Mouse (Mus musculus) heart, adult 11 months (tissue): ENCODE measurements around the gene Olfr566.

ENCODE experiments used
- DNase-seq: peaks from one replicate; pipeline ENCODE4 v3.0.0; 2022

Gene Olfr566

DNA sequence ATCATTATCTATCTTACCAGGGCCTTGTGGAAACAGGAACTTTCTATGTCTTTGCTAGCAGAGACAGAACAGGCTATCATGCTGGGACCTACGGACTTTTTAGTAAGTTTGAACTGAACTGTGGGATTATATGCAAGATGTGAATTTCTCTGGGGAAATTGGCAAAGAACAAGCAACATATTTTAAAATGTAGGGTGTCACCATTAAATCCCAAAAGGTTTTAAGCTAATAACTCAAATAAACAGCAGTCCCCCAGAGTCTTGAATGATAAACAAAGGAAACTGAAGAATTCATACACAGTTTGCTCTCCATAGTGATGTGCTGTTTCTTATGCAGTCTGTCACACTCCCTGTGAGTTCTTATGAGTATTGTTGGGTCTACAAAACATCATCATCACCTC lies at the start of gene Olfr566:
Gene Olfr566, minus strand, starts transcription at position 101 of the 400 bp plus-strand sequence.
- DNase-seq: no peak

DNA sequence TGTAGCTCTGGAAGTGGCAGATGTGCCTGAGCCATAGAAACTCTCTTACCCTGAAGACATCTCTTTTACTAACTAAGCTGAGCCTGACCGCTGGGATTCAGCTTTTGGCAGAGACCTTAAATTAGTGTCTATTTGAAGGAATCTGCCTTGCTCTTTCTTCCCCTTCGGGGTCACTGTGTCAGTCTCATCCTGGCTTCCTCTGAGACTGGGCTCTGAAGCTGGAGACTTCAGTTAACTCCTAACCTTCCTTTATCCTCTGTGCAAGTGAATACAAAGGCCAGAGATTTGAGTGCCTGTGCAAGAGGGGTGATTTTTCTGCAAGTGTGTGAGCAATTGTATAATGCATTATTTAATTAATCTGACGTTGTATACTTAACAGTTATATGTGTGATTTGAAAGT lies 32.2 kb upstream of the Olfr566 start, which contains the start of gene Olfr569:
Gene Olfr569, minus strand, starts transcription at position 101 of the 400 bp plus-strand sequence.
- no peak for DNase-seq

DNA sequence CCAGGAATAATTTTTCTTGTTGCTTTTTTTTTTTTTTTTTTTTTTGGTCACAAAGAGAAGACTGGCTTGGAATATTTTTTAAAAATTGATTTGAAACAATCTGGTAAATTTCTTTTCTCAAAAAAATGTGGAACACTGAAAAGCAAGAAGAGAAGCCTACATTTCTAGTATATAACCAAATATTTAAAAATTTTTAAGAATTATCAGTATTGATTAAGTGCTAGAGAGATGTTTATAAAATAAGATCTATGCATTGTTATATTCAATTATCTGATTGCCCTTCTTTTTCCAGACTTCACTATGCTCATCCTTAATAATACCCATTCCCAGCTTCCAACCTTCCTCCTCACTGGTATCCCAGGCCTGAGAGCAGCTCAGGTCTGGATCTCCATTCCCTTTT lies 18.3 kb upstream of the Olfr566 start, which contains the start of gene Olfr568:
Gene Olfr568, plus strand, starts transcription at position 301 of the 400 bp plus-strand sequence.
- no peak for DNase-seq

DNA sequence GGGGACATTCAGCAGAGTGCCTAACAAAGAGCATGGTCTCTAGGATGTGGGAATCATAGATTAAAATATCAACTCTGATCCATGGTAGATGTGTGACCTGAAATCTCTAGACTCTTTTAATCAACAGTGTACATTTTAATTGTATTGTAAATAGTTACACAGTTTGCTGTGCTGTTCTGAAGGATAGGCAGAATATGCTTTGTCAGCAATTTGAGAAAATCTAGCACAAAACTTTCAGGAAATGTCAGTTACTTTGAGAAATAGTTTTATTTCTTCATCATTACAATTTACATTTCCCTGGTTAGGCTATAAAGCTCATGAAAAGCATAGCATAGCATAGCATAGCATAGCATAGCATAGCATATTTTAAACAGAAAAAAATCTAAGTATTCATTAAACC lies 2.8 kb downstream of the Olfr566 start:
- no peak for DNase-seq
